Comparison of ENCODE assay signal across 8 mouse cellular contexts in the genomic region with DNA sequence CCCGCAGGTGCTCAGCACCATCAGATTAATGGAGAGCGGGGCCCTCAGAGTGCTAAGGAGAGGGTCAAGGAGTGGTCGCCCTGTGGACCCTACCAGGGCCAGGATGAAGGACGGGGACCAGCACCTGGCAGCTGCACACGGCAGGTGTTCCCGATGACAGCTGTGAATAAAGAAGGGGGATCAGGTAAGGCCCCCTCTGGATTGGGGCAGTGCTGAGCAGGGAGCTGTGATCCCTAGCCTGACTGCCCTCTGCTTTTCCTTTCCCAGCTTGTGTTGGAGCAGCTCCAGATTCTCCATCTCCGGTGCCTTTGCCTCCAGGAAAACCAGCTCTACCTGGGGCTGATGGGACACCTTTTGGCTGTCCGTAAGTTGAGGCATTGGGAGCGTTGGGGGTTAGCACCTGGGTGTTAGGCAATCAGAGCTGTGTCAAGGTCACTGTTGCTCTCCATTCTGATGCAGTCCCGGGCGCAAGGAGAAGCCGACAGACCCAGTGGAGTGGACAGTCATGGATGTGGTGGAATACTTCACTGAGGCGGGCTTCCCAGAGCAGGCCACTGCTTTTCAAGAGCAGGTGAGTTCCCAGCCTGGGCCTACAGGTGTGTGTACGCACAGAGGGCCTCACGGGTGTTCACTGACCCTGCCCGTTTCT. TPM values are rescaled to one million over a fixed set of nuclear protein-coding genes. Genes with fewer than 3 reads are reported as not detected.
DNase-seq lines count a peak whose midpoint lies in the region; ATAC-seq and TF ChIP-seq lines count a peak whose summit lies in the region.

No protein-coding gene starts in this region.

- peaks cover 18% of the 10 kb centered on the region for H3K4me1 ChIP-seq in forebrain, embryonic 11.5 days (replicated peaks; ENCODE audit: control insufficient read depth, insufficient read depth, low read length)
- H3K4me1 ChIP-seq in limb, embryonic 15.5 days: peaks cover 48% of the 10 kb centered on the region

- peak overlapping the region; percentile 68 for H3K9ac ChIP-seq in forebrain, embryonic 11.5 days (ENCODE audit: low read length)
- H3K9ac ChIP-seq in limb, embryonic 15.5 days: peak overlapping the region; percentile 80; the same call in 1 of the 2 replicates

- 67% methylated on average over 16 of the region's 16 CpGs for WGBS in forebrain, embryonic 11.5 days
- 64% methylated on average over 16 of the region's 16 CpGs for WGBS in limb, embryonic 15.5 days

- H3K79me3 ChIP-seq in C2C12 (ENCODE audit: low read depth): peaks cover 13% of the 10 kb centered on the region

- H3ac ChIP-seq in C2C12 (ENCODE audit: control insufficient read depth, insufficient read length, low read depth): peak overlapping the region; percentile 60

- ATAC-seq in forebrain, embryonic 11.5 days (replicated peaks; ENCODE audit: low FRiP score): no peak
- ATAC-seq in limb, embryonic 15.5 days (ENCODE audit: insufficient number of reproducible peaks, low FRiP score, low TSS enrichment, low read depth): no peak

- DNase-seq in heart, adult 11 months: peak; percentile 96
- DNase-seq in heart, adult 18-20 months: no peak
- DNase-seq in forebrain, embryonic 11.5 days (ENCODE audit: low spot score): no peak
- DNase-seq in Muller cell, postnatal 12 days (ENCODE audit: inconsistent ontology term): no peak
- no peak for DNase-seq in adrenal gland, adult 8-10 months
- no peak for DNase-seq in frontal cortex, postnatal 36 days (ENCODE audit: low spot score in 2 of 2)

- peak overlapping the region; percentile 77 for H3K4me2 ChIP-seq in forebrain, embryonic 11.5 days (ENCODE audit: low read depth, low read length, severe bottlenecking)
- H3K4me2 ChIP-seq in limb, embryonic 15.5 days: peak overlapping the region; percentile 82

- peaks cover 18% of the 10 kb centered on the region for H3K79me2 ChIP-seq in C2C12 (ENCODE audit: control insufficient read depth, insufficient read depth)

- no peaks in the 10 kb centered on the region for H3K27me3 ChIP-seq in C2C12 (ENCODE audit: control insufficient read depth, insufficient read depth, insufficient read length)
- H3K27me3 ChIP-seq in forebrain, embryonic 11.5 days (ENCODE audit: control insufficient read depth, insufficient read depth, low read length): peaks cover 26% of the 10 kb centered on the region
- no peaks in the 10 kb centered on the region for H3K27me3 ChIP-seq in limb, embryonic 15.5 days

- no peaks in the 10 kb centered on the region for H3K9me3 ChIP-seq in forebrain, embryonic 11.5 days (ENCODE audit: control insufficient read depth, low read length)
- H3K9me3 ChIP-seq in limb, embryonic 15.5 days: no peaks in the 10 kb centered on the region

- H3K27ac ChIP-seq in forebrain, embryonic 11.5 days (ENCODE audit: low read depth, low read length): no peak overlapping the region
- no peak overlapping the region for H3K27ac ChIP-seq in limb, embryonic 15.5 days

- H3K36me3 ChIP-seq in C2C12 (ENCODE audit: control insufficient read depth, insufficient read depth): peaks cover 38% of the 10 kb centered on the region
- no peaks in the 10 kb centered on the region; the same call in 1 of the 2 replicates for H3K36me3 ChIP-seq in forebrain, embryonic 11.5 days (ENCODE audit: control insufficient read depth, insufficient read depth, low read length)
- H3K36me3 ChIP-seq in limb, embryonic 15.5 days: peaks cover 41% of the 10 kb centered on the region

- H3K4me3 ChIP-seq in C2C12 (ENCODE audit: insufficient read depth, poor library complexity, severe bottlenecking): peak overlapping the region; percentile 61
- peak overlapping the region; percentile 66 for H3K4me3 ChIP-seq in forebrain, embryonic 11.5 days (ENCODE audit: low read depth, low read length)
- H3K4me3 ChIP-seq in limb, embryonic 15.5 days: peak overlapping the region; percentile 80

- TF ChIP-seq CTCF in C2C12 (IDR thresholded peaks at IDR 0.05; ENCODE audit: control insufficient read depth, insufficient read depth, insufficient read length): no peak

TF ChIP-seq in C2C12, 6 proteins besides CTCF, POLR2A, EP300 and RAD21:
- TF ChIP-seq USF1 (IDR thresholded peaks at IDR 0.05; ENCODE audit: low read depth) (no peak), MYOD1 (IDR thresholded peaks at IDR 0.05; ENCODE audit: control insufficient read depth, insufficient read length, low read depth) (no peak), CEBPB (IDR thresholded peaks at IDR 0.05; ENCODE audit: low read depth) (no peak), MYOG (IDR thresholded peaks at IDR 0.05; ENCODE audit: control insufficient read depth, extremely low read depth, insufficient read length) (no peak), FOSL1 (IDR thresholded peaks at IDR 0.05; ENCODE audit: insufficient read depth, low read length, poor library complexity, severe bottlenecking) (no peak)

RNA-seq across cellular contexts. Expression of gene Samd1, which starts 1.7 kb away (rescaled TPM):
- total RNA-seq in heart, adult 18-20 months (2021): 10 to 100 TPM; 22.0 to 26.7 TPM
- 69.7 TPM for polyA plus RNA-seq in C2C12 (2012; fragmentation: generic; extraction: Trizol)
- polyA plus RNA-seq in forebrain, embryonic 11.5 days (2014; fragmentation: Nextera tagmentation; extraction: Ambion mirVana): 12.3 and 16.8 TPM in 2 replicates
- polyA plus RNA-seq in limb, embryonic 15.5 days (2015; fragmentation: Nextera tagmentation; extraction: Ambion mirVana): 8.8 and 10.6 TPM in 2 replicates
- total RNA-seq in adrenal gland, adult 8-10 months (2022): 10 to 100 TPM; 27.4 to 44.2 (median 34.9) TPM

RNA-seq across cellular contexts. Expression of gene 1700067K01Rik, which starts 2.1 kb away (rescaled TPM):
- under 1 TPM in 1 of 2 experiments, not detected in 1; 0.20 TPM for total RNA-seq in heart, adult 18-20 months (2021)
- 0.12 TPM for polyA plus RNA-seq in C2C12 (2012; fragmentation: generic; extraction: Trizol)
- polyA plus RNA-seq in forebrain, embryonic 11.5 days (2014; fragmentation: Nextera tagmentation; extraction: Ambion mirVana): 0.87 and 0.90 TPM in 2 replicates
- polyA plus RNA-seq in limb, embryonic 15.5 days (2015; fragmentation: Nextera tagmentation; extraction: Ambion mirVana): 0.58 and 1.00 TPM in 2 replicates
- under 1 TPM in 2 of 4 experiments, not detected in 2; 0.49 TPM for total RNA-seq in adrenal gland, adult 8-10 months (2022)

RNA-seq across cellular contexts. Expression of gene 2210011C24Rik, which starts 12.8 kb away (rescaled TPM):
- 1 to 10 TPM; 2.0 to 3.1 TPM for total RNA-seq in heart, adult 18-20 months (2021)
- 1.5 TPM for polyA plus RNA-seq in C2C12 (2012; fragmentation: generic; extraction: Trizol)
- 0.47 and 0.73 TPM in 2 replicates for polyA plus RNA-seq in forebrain, embryonic 11.5 days (2014; fragmentation: Nextera tagmentation; extraction: Ambion mirVana)
- 0.27 and 0.71 TPM in 2 replicates for polyA plus RNA-seq in limb, embryonic 15.5 days (2015; fragmentation: Nextera tagmentation; extraction: Ambion mirVana)
- under 1 TPM in 2 of 4 experiments, not detected in 2; 0.62 to 0.77 TPM for total RNA-seq in adrenal gland, adult 8-10 months (2022)

RNA-seq across cellular contexts. Expression of gene Palm3, which starts 22.1 kb away (rescaled TPM):
- under 1 TPM; 0.30 to 0.33 TPM for total RNA-seq in heart, adult 18-20 months (2021)
- 3.5 TPM for polyA plus RNA-seq in C2C12 (2012; fragmentation: generic; extraction: Trizol)
- polyA plus RNA-seq in forebrain, embryonic 11.5 days (2014; fragmentation: Nextera tagmentation; extraction: Ambion mirVana): 2.5 and 4.4 TPM in 2 replicates
- polyA plus RNA-seq in limb, embryonic 15.5 days (2015; fragmentation: Nextera tagmentation; extraction: Ambion mirVana): 5.4 and 5.5 TPM in 2 replicates
- 1 to 10 TPM in 3 of 4 experiments, under 1 TPM in 1; 0.70 to 3.9 (median 2.3) TPM for total RNA-seq in adrenal gland, adult 8-10 months (2022)

RNA-seq across cellular contexts. Expression of gene Prkaca, which starts 26.4 kb away (rescaled TPM):
- total RNA-seq in heart, adult 18-20 months (2021): 100 to 1,000 TPM; 327 to 347 TPM
- 75.1 TPM for polyA plus RNA-seq in C2C12 (2012; fragmentation: generic; extraction: Trizol)
- polyA plus RNA-seq in forebrain, embryonic 11.5 days (2014; fragmentation: Nextera tagmentation; extraction: Ambion mirVana): 171 and 189 TPM in 2 replicates
- polyA plus RNA-seq in limb, embryonic 15.5 days (2015; fragmentation: Nextera tagmentation; extraction: Ambion mirVana): 171 and 227 TPM in 2 replicates
- 100 to 1,000 TPM; 240 to 263 (median 253) TPM for total RNA-seq in adrenal gland, adult 8-10 months (2022)
